Mouse (Mus musculus) embryonic facial prominence, embryonic 11.5 days (tissue): ENCODE results near the gene Abca6. TPM values are rescaled to one million over a fixed set of nuclear protein-coding genes. Genes with fewer than 3 reads are reported as not detected.

Experiments
- ATAC-seq: fragments of 200-750 bp; cut with Nextera tagmentation; replicated peaks from 2 replicates; pipeline ENCODE4 v1.8.0; 2017; ENCODE audit warnings: low read depth; ENCODE audit not compliant: insufficient number of reproducible peaks, low FRiP score, low TSS enrichment
- DNase-seq: peaks from one replicate; pipeline ENCODE4 v3.0.0-alpha.2; 2015; ENCODE audit warnings: low spot score
- H3K27ac ChIP-seq: fragments of 300-500 bp; sonication (generic); replicated peaks from 2 replicates; pipeline ENCODE4 v1.5.1; 2014; ENCODE audit warnings: mild to moderate bottlenecking, low read depth, low read length, control low read depth
- H3K27me3 ChIP-seq: fragments of 300-500 bp; sonication (generic); 2 replicates; pipeline ENCODE4 v1.6.1; 2014; ENCODE audit warnings: mild to moderate bottlenecking, low read length, moderate library complexity, mixed read lengths; ENCODE audit not compliant: control insufficient read depth, insufficient read depth
- H3K36me3 ChIP-seq: fragments of 300-500 bp; sonication (generic); replicated peaks from 2 replicates; pipeline ENCODE4 v1.6.1; 2014; ENCODE audit warnings: low read depth, mild to moderate bottlenecking, low read length, moderate library complexity, mixed read lengths; ENCODE audit not compliant: control insufficient read depth, insufficient read depth
- H3K4me1 ChIP-seq: fragments of 300-500 bp; sonication (generic); 2 replicates; pipeline ENCODE4 v1.6.1; 2014; ENCODE audit warnings: low read length, mixed read lengths; ENCODE audit not compliant: control insufficient read depth, insufficient read depth
- H3K4me2 ChIP-seq: fragments of 300-500 bp; sonication (generic); 2 replicates; pipeline ENCODE4 v1.6.1; 2014; ENCODE audit warnings: low read depth, mild to moderate bottlenecking, control low read depth, low read length, moderate library complexity
- H3K4me3 ChIP-seq: fragments of 300-500 bp; sonication (generic); 2 replicates; pipeline ENCODE4 v1.5.1; 2014; ENCODE audit warnings: low read depth, low read length, control low read depth
- H3K9ac ChIP-seq: fragments of 300-500 bp; sonication (generic); replicated peaks from 2 replicates; pipeline ENCODE4 v1.6.1; 2014; ENCODE audit warnings: mild to moderate bottlenecking, control low read depth, low read length
- H3K9me3 ChIP-seq: fragments of 300-500 bp; sonication (generic); replicated peaks from 2 replicates; pipeline ENCODE4 v1.6.1; 2016; ENCODE audit warnings: mild to moderate bottlenecking, low read length, inconsistent platforms, mixed read lengths; ENCODE audit not compliant: control insufficient read depth
- WGBS: fragments of 180-500 bp; shearing (Covaris S2); extraction: QIAGEN DNeasy Blood & Tissue Kit; methylation state at CpG from one replicate; pipeline ENCODE4 v1.1.7; 2014; 5-methylcytosine and 5-hydroxymethylcytosine counted together
- polyA plus RNA-seq: library from polyadenylated mRNA; unstranded; fragments of >200 nt; fragmentation: Nextera tagmentation; extraction: Ambion mirVana; gene quantifications from 2 replicates; pipeline ENCODE4 v1.2.1, GENCODE M21; 2014

Abca6 gene
- polyA plus RNA-seq, 1 experiment from 2014 or later = 0.25 TPM

DNA sequence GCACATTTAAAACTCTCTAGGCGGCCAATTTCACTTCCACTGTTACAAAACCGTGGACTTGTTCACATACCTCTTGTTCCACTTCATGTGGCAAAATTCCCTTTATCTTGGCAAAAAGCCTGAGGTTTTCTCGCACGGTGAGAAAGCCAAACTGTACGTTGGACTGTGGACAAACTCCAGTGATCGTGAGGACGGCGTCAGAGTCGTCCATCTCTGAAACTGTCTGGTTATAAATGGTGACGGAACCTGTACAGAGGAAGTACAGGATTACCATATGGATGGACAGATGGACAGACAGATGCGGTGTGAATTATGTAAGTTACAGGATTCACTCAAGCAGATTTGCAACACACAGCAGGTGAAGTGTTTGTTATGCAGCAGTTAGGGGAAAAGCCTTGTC, 106.2 kb downstream of the Abca6 start:
- Histone ChIP-seq H3K27me3 (no peaks in the 10 kb centered on the region), H3K27ac (no peak overlapping the region), H3K4me1 (no peaks in the 10 kb centered on the region), H3K4me3 (no peak overlapping the region), H3K9ac (no peak overlapping the region), H3K4me2 (no peak overlapping the region), H3K36me3 (no peaks in the 10 kb centered on the region), H3K9me3 (no peaks in the 10 kb centered on the region)
- ATAC-seq (no peak), DNase-seq (no peak)
- WGBS = 89% methylated on average over 11 of the region's 11 CpGs

DNA sequence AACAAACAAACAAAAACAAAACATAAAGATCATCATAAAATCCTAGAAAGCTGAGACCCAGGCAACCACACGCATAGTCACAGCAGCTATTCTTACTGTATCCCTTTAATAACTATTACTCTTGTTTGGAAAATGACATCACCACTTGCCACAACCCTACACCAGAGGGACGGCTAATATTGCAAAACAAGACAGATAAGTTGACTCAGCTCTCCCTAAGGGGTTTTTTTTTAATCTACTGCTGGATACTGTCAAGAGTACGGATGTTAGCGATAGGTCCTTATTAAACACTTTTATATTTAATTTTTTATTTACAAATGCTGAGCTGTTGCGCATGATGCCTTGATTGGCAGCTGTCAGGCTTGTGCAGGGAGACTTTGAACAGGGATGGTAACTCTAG, 120.8 kb downstream of the Abca6 start:
- H3K4me3 ChIP-seq = no peak overlapping the region
- no peak for ATAC-seq
- WGBS = 83% methylated on average over 5 of the region's 5 CpGs
- no peaks in the 10 kb centered on the region for H3K27me3 ChIP-seq
- no peak overlapping the region for H3K9ac ChIP-seq
- H3K9me3 ChIP-seq = no peaks in the 10 kb centered on the region
- H3K27ac ChIP-seq = no peak overlapping the region
- no peaks in the 10 kb centered on the region for H3K4me1 ChIP-seq
- no peak overlapping the region for H3K4me2 ChIP-seq
- DNase-seq = no peak
- H3K36me3 ChIP-seq = no peaks in the 10 kb centered on the region

Other genes with a start within 250 kb of the Abca6 start
- gene Abca8a, start 155.8 kb downstream of the Abca6 start, polyA plus RNA-seq = not detected in 2 replicates
- 2.4 and 2.6 TPM in 2 replicates for gene Abca9, start 83.6 kb downstream of the Abca6 start, polyA plus RNA-seq
- 4.7 and 4.8 TPM in 2 replicates for gene Abca5, start 85.9 kb upstream of the Abca6 start, polyA plus RNA-seq
- 54.0 and 54.3 TPM in 2 replicates for gene Map2k6, start 147.3 kb upstream of the Abca6 start, polyA plus RNA-seq